Mouse (Mus musculus): ENCODE results near the gene Lcn10.

The Lcn10 gene

GRCm38 (mm10) chr2:25708121-25708520 lies 25.6 kb downstream of the Lcn10 start:
- 80% methylated on average over 2 of the region's 2 CpGs for WGBS

- WGBS, result 73% methylated on average over 1 of the region's 1 CpGs
Observed at GRCm38 (mm10) chr2:25709056-25709455, 26.5 kb downstream of the Lcn10 start.

GRCm38 (mm10) chr2:25709791-25710190 lies 27.3 kb downstream of the Lcn10 start:
- WGBS, result 52% methylated on average over 2 of the region's 2 CpGs

- 51% methylated on average over 3 of the region's 3 CpGs for WGBS
Observed at GRCm38 (mm10) chr2:25711641-25712040, 29.1 kb downstream of the Lcn10 start.

- 49% methylated on average over 2 of the region's 2 CpGs for WGBS
Observed at GRCm38 (mm10) chr2:25733199-25733930, 50.8 kb downstream of the Lcn10 start.

Measured in cerebral cortex, adult 2 months (tissue).